Mouse (Mus musculus) CD4-positive, CD25-positive, alpha-beta regulatory T cell, adult 4 months (primary cell): Measurements from ENCODE around the gene Chm. TPM values are rescaled to one million over a fixed set of nuclear protein-coding genes. Genes with fewer than 3 reads are reported as not detected.
A peak's percentile ranks its signal among the peaks of the same experiment; 100 is the strongest.
"Not testable (repeated sequence)": the region's sequence is repeated elsewhere in the genome, so short reads cannot be mapped to it uniquely, and the experiment has no call there.

ENCODE experiments used
- ATAC-seq: one replicate; pipeline ENCODE4 v1.8.0; 2017
- polyA plus RNA-seq, 2 experiments: library from polyadenylated mRNA; unstranded; fragments of 100-300 nt; shearing (Covaris generic); gene quantifications; one replicate each; pipeline ENCODE4 v1.2.1; 2017

The Chm gene
- polyA plus RNA-seq = 10 to 100 TPM; 18.4 to 20.5 TPM

GRCm38 (mm10) chrX:113185230-113185985, at the start of gene Chm:
TSS of gene Chm (minus strand) at chrX:113185517.
- peak; percentile 97 for ATAC-seq

GRCm38 (mm10) chrX:113193901-113194300, 8.6 kb upstream of the Chm start:
- no peak for ATAC-seq

- peak; percentile 50 for ATAC-seq
Measured at GRCm38 (mm10) chrX:113184569-113185229, 618 bp downstream of the Chm start.

DNA sequence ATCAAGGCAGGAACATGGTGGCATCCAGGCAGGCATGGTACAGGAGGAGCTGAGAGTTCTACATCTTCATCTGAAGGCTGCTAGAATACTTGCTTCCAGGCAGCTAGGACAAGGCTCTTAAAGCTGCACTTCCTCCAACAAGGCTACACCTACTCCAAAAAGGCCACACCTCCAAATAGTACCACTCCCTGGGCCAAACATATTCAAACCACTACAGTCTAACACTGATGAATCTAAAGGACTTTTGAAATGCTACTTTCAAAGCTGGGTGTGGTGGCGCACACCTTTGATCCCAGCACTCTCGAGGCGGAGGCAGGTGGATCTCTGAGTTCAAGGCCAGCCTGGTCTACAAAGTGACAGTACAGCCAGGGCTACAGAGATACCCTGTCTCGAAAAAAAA, 4.5 kb downstream of the Chm start:
- not testable (repeated sequence) for ATAC-seq

DNA sequence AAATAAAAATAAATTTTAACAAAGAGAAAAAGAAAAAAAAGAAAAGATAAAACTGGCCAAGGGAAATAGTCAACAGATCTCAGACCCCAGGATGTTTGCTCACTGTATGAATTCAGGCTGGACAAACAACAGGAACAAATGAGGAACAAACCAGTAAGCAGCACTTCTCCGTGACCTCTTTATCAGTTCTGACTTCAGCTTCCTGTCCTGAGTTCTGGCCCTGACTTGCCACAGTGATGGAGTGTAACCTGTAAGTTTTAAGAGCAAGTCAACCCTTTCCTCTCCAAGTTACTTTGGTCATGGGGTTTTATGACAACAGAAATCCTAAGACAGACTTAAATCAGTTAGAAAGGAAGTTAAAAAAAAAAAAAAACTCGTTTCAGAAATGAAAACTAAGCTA, 12.6 kb downstream of the Chm start:
- ATAC-seq = no peak

GRCm38 (mm10) chrX:113172271-113172670, 13.0 kb downstream of the Chm start:
- ATAC-seq = no peak

DNA sequence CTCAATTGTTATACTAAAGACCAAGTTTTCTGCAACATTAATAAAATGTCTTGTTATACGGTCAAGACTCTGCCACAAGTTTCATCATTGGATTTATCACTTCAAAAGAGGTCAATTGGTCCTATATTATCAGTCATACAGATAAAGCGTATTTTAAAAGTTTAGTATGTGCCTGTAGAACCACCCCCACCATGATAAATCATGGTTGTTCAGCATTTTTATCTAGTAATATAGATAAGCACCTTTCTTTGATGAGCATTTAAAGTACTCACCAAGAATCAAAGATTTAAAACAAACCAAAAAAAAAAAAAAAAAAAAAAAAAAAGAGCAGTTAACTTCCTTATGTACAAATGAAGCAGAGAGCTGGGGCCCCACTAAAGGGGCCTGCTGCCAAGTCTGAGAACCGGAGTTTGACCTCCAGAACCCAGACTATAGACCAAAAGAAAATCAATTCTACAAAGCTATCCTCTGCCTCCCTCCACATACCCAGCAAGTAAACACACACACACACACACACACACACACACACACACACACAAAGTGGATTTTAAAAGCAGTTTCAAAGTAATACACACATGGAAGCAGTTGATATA, 25.0 kb downstream of the Chm start:
- no peak for ATAC-seq

- ATAC-seq = peak; percentile 71
Measured at GRCm38 (mm10) chrX:113084171-113084570, 101.1 kb downstream of the Chm start.

GRCm38 (mm10) chrX:113076053-113076452, 109.3 kb downstream of the Chm start:
- no peak for ATAC-seq

DNA sequence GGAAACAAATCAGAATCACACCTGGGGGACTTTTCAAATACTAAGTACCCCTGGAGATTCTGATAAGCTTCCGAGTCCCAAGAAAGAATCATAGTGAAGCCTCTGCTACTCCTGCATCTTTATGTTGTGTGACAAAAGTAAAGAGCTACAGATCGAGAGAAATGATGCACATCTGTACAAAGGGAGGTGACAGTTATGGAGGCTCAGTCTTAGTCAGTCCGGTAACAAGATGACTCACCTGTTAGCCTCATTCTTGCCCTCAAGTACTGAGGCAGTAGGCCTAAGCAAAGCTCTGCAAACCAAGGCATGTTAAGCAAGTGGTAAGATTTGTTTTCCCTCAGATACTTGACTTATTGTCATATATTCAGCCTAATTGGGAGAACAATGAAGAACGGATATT, 110.5 kb downstream of the Chm start:
- ATAC-seq = peak; percentile 43

- ATAC-seq = no peak
Measured at GRCm38 (mm10) chrX:113003621-113004020, 181.7 kb downstream of the Chm start.

DNA sequence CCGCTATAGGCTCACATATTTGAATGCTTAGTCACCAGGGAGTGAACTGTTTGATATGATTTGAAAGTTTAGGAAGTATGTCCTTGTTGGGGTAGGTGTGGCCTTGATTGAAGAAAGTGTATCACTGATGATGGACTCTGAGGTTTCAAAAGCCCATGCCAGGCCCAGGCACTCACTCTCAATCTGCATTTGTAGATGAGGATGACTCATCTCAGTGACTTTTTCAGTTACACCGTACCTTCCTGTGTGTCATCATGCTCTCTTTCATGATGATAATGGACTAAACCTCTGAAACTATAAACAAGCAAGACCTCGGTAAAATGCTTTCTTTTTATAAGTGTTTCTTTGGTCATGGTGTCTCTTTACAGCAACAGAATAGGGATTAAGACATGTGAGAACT, 183.1 kb downstream of the Chm start:
- ATAC-seq = peak; percentile 62

Other genes with a start within 250 kb of the Chm start
- gene Dach2, start 112.0 kb upstream of the Chm start, polyA plus RNA-seq = under 1 TPM in 1 of 2 experiments, not detected in 1; 0.37 TPM